Mouse (Mus musculus): ENCODE results near the gene Nsun7.

Gene Nsun7

GRCm38 (mm10) chr5:66279650-66280049 lies 20.0 kb downstream of the Nsun7 start:
- CTCF ChIA-PET, result interaction anchor here (0.7 kb wide), 1 partner anchor 1134 kb away, joined by 21 read pairs; no protein-coding TSS in a partner anchor

GRCm38 (mm10) chr5:66280742-66281141 lies 21.0 kb downstream of the Nsun7 start:
- CTCF ChIA-PET, result no interaction called here

GRCm38 (mm10) chr5:66294106-66294625 lies 34.5 kb downstream of the Nsun7 start:
- CTCF ChIA-PET, result no interaction called here

- CTCF ChIA-PET, result no interaction called here
Measured at GRCm38 (mm10) chr5:66294952-66295351, 35.3 kb downstream of the Nsun7 start.

- CTCF ChIA-PET, result no interaction called here
Measured at GRCm38 (mm10) chr5:66296116-66296515, 36.4 kb downstream of the Nsun7 start.

- CTCF ChIA-PET, result no interaction called here
Measured at GRCm38 (mm10) chr5:66298856-66299255, 39.2 kb downstream of the Nsun7 start.

- CTCF ChIA-PET, result no interaction called here
Measured at GRCm38 (mm10) chr5:66300576-66300975, 40.9 kb downstream of the Nsun7 start.

GRCm38 (mm10) chr5:66302085-66302815 lies 42.6 kb downstream of the Nsun7 start:
- CTCF ChIA-PET, result no interaction called here

GRCm38 (mm10) chr5:66302873-66303272 lies 43.2 kb downstream of the Nsun7 start:
- CTCF ChIA-PET, result no interaction called here

- CTCF ChIA-PET, result no interaction called here
Measured at GRCm38 (mm10) chr5:66304300-66305067, 44.8 kb downstream of the Nsun7 start.

GRCm38 (mm10) chr5:66305511-66305910 lies 45.8 kb downstream of the Nsun7 start:
- CTCF ChIA-PET, result no interaction called here

GRCm38 (mm10) chr5:66310328-66310727 lies 50.6 kb downstream of the Nsun7 start:
- CTCF ChIA-PET, result interaction anchor here (0.5 kb wide), 1 partner anchor 275 kb away, joined by 5 read pairs; no protein-coding TSS in a partner anchor

- CTCF ChIA-PET, result interaction anchor here (0.5 kb wide), 1 partner anchor 275 kb away, joined by 5 read pairs; no protein-coding TSS in a partner anchor
Measured at GRCm38 (mm10) chr5:66310806-66311205, 51.1 kb downstream of the Nsun7 start.

GRCm38 (mm10) chr5:66315791-66316190 lies 56.1 kb downstream of the Nsun7 start:
- CTCF ChIA-PET, result no interaction called here

- CTCF ChIA-PET, result no interaction called here
Measured at GRCm38 (mm10) chr5:66319341-66319740, 59.6 kb downstream of the Nsun7 start.

GRCm38 (mm10) chr5:66319827-66320404 lies 60.2 kb downstream of the Nsun7 start:
- CTCF ChIA-PET, result no interaction called here

- CTCF ChIA-PET, result no interaction called here
Measured at GRCm38 (mm10) chr5:66323131-66323530, 63.4 kb downstream of the Nsun7 start.

GRCm38 (mm10) chr5:66323603-66324002 lies 63.9 kb downstream of the Nsun7 start:
- CTCF ChIA-PET, result interaction anchor here (0.7 kb wide), 1 partner anchor 10 kb away, joined by 12 read pairs; no protein-coding TSS in a partner anchor

GRCm38 (mm10) chr5:66326395-66326794 lies 66.7 kb downstream of the Nsun7 start:
- CTCF ChIA-PET, result no interaction called here

GRCm38 (mm10) chr5:66327949-66328726 lies 68.4 kb downstream of the Nsun7 start:
- CTCF ChIA-PET, result no interaction called here

GRCm38 (mm10) chr5:66328766-66329165 lies 69.1 kb downstream of the Nsun7 start:
- CTCF ChIA-PET, result no interaction called here

GRCm38 (mm10) chr5:66330806-66331205 lies 71.1 kb downstream of the Nsun7 start:
- CTCF ChIA-PET, result interaction anchor here (0.7 kb wide), 1 partner anchor 69 kb away, joined by 3 read pairs; no protein-coding TSS in a partner anchor

Measured in spleen, embryonic (tissue).